Mouse (Mus musculus) CH12.LX (cell line): Measurements from ENCODE around the gene Irx1.

ENCODE experiments used
- BHLHE40 ChIP-seq: IDR thresholded peaks from 2 replicates; pipeline ENCODE4 v1.6.1; 2011; ENCODE audit warnings: mild to moderate bottlenecking, low read depth, low read length, improper control_type of control experiment
- CTCF ChIP-seq, 2 experiments: IDR thresholded peaks in 1 of 2; conservative IDR thresholded peaks in 1 of 2; 2 replicates each; pipeline ENCODE4 v1.5.1; 2011 to 2012; ENCODE audit warnings: low read depth in 2 of 2, low read length in 2 of 2, improper control_type of control experiment in 1 of 2, inconsistent platforms in 1 of 2, mild to moderate bottlenecking in 1 of 2, moderate library complexity in 1 of 2
- POLR2AphosphoS2 ChIP-seq: IDR thresholded peaks from 2 replicates; pipeline ENCODE4 v1.6.1; 2011; ENCODE audit warnings: low read depth, low read length, improper control_type of control experiment
- USF1 ChIP-seq: IDR thresholded peaks from 2 replicates; pipeline ENCODE4 v1.6.1; 2014; ENCODE audit warnings: low read depth, mild to moderate bottlenecking, inconsistent platforms, low read length, improper control_type of control experiment

- TF ChIP-seq BHLHE40 (no peak), USF1 (no peak), POLR2AphosphoS2 (no peak), CTCF (conservative IDR thresholded peaks at IDR 0.05 in 1 of 2, IDR thresholded peaks at IDR 0.05 in 1 of 2; ENCODE audit: low read depth in 2 of 2, low read length in 2 of 2) (no peak)
These were observed 4.9 kb downstream of the Irx1 start for GRCm38 (mm10) chr13:71958651-71959050.
